Mouse (Mus musculus) ES-Bruce4 (cell line): ENCODE data around the gene Phldb2.

ENCODE experiments used
- CTCF ChIP-seq: IDR thresholded peaks from one replicate; pipeline ENCODE4 v1.8.1; 2011; ENCODE audit warnings: low read depth, low read length
- EP300 ChIP-seq: IDR thresholded peaks from 2 replicates; pipeline ENCODE4 v1.6.1; 2011; ENCODE audit warnings: low read depth, low read length; ENCODE audit not compliant: insufficient read depth
- POLR2A ChIP-seq: IDR thresholded peaks from one replicate; pipeline ENCODE4 v1.8.1; 2011; ENCODE audit warnings: low read length; ENCODE audit not compliant: insufficient read depth

- TF ChIP-seq POLR2A (no peak), CTCF (no peak), EP300 (no peak)
Observed at GRCm38 (mm10) chr16:45824025-45824424, 129.4 kb downstream of the Phldb2 start.
